Mouse (Mus musculus) 3T3-L1 (cell line): ENCODE results near the gene Bbx.

ENCODE experiments used
- DNase-seq: peaks from one replicate; pipeline ENCODE4 v3.0.0-alpha.2; 2015; ENCODE audit warnings: low read depth, low spot score

The Bbx gene

DNA sequence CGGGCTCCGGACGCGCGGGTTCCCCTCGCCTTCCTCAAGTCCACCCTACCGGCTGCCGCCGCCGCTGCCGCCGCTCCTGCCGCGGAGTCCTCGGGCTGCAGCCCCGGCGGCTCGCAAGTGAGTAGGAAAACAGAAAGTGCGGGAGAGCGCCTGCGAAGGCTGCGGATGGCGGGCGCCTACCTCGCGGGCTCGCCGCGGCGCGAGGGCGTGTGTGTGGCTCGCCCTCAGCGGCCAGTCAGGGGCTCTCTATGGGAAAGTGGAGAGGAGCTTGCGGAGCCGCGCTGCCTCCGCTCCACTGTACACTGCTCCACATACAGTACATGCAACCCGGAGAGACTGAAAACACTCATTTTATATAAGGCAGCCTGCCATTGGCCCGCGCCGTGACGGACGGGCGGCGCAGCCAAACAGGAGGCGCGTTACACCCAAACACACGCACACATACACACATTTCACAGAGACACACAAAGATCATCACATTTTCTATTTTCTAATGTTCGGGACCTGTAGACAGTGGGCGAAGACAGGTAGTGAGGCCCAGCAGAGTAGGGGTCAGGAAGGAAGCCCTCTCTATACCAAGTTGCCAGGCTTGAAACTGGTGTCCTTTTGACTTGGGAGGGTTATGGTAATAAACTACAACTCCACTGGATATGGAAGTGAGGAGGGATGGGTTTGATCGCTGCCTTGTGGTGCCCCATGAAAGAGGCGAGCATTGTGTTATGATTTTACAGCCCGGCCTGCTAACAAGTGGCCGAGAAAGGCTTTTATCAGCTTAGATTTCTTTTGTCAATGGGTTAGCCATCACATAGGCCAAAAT lies at the start of gene Bbx:
Gene Bbx, minus strand, starts transcription at position 329 of the 817 bp plus-strand sequence.
- DNase-seq: peak; percentile 96

DNA sequence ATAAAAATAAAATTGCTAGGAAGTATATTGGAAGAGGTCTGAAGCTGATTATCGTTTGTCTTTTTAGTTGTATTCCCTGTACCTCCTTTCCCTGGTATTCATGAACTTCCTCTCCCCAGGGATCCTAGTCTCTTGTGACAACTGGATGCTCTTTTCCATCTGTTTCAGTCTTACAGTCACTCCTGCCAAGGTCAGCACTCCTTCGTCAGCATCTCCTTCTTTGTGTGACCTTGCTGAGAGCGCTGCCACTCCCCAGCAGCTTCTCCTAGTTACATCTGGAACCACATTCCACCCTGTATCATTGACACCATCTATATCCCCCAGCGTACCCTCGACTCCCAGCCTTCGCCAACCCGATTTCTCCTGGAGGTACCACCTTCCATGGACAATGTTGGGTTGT lies 49.7 kb upstream of the Bbx start:
- DNase-seq: peak; percentile 59

DNA sequence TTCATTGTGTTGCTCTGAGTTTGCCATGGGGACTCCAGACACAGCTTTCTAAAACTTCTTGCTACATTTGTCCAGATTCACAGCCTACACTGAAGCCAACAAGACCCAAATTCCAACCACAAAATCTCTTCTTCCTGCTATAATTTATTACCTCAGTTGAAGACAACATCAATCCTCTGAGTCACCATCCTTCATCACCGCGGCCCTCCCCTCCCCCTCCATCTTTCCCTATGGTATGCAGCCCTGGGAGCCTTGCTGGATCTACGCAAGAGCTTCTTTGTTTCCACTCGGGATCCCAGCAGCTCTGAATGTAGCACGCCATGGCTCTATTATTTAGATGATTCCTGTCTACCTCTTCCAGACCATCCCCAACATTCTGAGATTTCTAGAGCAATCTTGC lies 49.2 kb upstream of the Bbx start:
- peak; percentile 97 for DNase-seq

DNA sequence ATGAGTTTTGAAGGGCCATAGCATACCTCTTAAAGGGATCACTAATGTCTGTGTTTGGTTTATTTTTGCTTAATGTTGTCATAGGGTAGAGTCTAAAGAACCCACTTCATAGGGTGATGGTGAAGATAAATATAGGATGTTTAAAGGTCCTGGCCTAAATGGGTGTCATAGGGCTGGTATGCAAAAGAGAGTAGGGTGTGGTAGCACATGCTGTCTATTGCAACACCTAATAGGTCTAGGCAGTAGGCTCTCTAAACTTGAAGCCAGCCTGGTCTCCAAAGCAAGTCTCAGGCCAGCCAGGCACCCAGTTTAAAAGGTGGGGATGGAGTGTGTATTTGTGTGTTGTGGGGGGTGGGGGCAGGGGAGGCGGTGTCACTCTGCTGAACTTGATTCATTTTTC lies 46.5 kb upstream of the Bbx start:
- DNase-seq: peak; percentile 41

DNA sequence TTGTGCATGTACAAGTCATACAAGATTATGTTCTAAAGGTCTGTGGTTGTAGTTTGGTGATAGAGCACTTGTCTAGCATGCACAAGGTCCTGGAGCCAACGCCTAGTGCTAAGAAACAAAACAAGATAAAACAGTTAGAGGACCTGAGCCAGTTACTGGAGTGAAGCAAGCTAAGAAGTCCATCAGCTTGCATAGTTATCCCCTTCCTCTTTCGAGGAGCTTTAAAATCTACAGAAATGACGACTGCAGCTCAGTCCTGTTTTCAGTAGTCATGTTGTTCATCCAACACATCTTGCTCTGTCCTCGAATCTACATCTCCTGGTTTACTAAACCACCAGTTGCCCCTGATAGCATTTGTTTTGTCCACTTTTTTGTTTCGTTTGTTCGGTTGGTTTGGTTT lies 45.4 kb upstream of the Bbx start:
- DNase-seq: no peak

DNA sequence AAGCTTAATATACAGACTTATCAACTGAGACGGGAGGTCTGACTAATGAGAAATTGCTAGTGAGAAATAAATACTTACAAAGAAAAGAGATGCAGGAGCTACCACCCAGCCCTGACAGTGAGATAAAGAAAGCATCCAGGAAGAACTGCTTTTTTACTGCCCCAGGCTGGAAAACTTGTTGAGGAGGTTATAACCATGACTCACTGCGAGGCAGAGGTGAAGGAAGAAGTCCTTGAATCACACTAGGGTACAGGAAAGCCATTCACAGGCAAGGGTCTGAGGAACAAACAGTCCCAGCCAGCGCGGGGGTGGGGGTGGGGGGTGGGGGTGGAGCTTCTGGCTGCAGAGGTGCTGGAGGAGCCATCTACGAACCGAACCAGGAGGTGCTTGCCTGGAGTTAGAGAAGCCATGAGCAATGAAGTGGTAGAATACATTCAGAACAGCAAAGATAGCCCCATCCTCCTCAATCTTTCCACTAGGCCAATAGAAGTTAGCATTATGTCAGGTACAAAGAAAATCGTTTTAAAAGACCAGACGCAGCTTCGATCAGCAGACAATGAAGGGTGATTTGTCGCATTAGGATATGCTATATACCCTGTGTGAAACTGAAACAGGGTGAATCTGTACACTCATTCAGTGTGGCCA lies 30.2 kb upstream of the Bbx start:
- DNase-seq: peak; percentile 76

DNA sequence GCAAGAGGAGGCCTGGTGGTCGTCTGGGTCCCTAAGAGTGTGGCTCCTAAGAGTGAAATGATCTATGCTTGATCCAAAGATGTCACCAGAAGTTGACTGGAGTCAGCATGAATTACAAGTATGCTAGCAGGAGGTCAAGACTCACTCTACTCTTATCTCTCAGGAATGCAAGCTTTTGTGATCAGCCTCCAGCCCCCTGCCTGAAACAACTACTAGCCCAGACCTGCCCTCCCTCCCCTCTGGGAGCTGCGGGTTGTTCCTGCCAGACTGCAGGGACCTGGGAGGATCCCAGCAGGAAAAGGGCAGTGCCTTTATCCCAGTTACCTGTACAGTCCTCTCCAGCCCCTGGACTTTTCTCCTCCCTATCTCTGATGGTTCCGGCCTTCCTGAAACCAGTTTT lies 27.0 kb upstream of the Bbx start:
- peak; percentile 14 for DNase-seq

DNA sequence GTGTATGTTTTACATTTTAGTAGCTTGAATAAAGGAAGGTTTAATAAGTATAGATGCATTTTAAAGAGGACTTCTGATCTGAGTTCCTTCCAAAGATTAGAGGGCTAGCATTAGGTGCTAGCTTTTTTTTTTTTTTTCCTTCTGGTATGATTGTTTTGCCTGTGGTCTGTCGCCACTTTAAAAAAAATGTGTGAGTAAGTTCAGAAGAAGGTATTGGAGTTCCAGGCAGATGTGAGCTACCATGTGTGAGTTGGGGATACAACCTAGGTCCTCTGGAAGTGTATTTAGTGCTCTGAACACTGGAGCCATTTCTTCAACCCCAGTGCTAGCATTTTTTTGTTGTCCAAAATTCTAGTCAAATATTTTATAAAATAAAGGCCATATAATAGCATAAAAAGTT lies 23.9 kb upstream of the Bbx start:
- peak; percentile 68 for DNase-seq

DNA sequence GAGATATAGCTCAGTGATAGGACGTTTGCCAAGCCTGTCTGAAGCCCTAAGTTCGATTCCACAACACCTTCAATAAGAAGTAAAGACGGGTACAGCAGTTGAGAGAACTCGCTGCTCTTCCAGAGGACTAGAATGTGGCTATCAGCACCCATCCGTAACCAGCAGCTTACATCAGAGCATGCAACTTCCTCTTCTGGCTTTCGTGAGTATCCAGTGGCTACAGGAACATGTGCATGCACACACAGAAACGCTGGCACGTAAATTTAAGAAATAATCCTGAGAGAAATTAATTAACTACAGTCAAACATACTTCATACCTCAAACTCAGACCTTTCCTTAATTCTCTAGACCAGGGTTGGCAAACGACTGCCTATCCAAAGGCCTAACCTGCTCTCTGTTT lies 16.9 kb upstream of the Bbx start:
- no peak for DNase-seq

DNA sequence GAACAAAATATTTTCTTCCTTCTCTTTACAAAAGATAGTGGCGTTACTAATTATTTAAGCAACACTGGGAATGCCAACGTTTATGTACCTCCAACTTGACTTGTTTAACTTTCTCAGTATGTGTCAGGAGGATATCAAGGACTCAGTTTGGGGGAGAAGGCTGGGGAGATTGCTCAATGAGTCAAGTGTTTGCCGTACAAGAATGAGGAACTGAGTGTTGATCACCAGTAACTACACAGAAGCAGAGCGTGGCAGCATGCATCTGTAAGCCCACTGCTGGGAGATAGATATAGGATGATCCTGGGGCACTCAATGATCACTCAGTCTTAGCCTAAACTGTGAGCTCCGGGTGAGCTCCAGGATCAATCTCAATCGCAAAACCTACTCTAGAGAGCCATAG lies 12.8 kb upstream of the Bbx start:
- no peak for DNase-seq

DNA sequence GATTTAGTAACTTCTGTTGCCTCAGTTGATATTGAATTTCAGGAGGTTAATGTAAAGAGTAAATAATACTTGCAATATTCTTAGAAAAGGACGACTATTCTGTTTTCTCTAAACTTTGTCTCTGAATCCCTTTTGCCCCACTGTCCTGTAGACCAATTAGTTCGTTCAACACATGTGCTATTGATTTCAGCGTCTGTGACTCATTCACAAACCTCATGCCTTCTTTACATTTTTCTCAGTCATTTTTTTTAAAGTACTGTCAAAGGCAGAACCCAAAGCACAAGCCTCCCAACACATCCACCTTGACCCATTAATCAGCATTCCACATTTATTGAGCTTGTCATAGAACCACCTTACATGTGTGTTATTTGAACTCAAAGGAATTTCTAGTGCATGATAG lies 6.6 kb upstream of the Bbx start:
- peak; percentile 74 for DNase-seq

DNA sequence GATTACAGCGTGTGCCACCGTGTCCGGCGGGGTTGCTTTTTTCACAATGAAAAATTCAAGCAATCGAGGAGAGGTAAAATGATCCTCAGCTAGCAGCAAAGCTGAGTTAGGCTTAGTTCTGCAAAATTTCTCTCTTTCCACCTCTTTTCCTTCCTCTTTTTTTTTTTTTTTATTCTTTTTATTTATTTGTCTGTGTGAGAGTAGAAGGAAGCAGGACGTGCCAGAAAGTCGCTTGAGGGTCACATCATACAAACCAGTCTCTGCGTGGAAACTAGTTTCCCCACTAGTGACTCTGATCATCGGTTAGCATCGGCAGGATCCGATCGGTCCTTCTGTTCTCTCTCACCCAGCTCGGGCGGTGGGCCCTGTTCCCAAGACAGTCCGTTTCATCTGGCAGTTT lies 5.6 kb upstream of the Bbx start:
- no peak for DNase-seq

DNA sequence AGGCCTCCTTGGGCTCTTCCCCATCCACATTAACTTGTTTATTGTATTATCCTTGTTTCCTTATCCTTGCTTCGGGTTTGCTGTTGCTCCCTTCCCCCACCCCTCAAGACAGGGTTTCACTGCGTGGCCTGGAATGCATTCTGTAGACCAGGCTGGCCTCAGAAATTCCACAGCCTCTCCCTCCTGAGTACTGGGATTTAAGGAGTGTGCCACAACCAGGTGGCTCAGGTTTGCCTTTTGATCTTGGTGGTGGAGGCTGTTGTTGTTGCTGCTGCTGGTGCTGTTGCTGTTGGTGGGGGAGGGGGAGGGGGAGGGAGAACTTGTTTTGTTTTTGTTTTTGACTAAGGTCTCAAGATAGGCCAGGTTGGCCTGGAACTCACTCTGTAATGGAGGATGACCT lies 5.1 kb upstream of the Bbx start:
- no peak for DNase-seq

DNA sequence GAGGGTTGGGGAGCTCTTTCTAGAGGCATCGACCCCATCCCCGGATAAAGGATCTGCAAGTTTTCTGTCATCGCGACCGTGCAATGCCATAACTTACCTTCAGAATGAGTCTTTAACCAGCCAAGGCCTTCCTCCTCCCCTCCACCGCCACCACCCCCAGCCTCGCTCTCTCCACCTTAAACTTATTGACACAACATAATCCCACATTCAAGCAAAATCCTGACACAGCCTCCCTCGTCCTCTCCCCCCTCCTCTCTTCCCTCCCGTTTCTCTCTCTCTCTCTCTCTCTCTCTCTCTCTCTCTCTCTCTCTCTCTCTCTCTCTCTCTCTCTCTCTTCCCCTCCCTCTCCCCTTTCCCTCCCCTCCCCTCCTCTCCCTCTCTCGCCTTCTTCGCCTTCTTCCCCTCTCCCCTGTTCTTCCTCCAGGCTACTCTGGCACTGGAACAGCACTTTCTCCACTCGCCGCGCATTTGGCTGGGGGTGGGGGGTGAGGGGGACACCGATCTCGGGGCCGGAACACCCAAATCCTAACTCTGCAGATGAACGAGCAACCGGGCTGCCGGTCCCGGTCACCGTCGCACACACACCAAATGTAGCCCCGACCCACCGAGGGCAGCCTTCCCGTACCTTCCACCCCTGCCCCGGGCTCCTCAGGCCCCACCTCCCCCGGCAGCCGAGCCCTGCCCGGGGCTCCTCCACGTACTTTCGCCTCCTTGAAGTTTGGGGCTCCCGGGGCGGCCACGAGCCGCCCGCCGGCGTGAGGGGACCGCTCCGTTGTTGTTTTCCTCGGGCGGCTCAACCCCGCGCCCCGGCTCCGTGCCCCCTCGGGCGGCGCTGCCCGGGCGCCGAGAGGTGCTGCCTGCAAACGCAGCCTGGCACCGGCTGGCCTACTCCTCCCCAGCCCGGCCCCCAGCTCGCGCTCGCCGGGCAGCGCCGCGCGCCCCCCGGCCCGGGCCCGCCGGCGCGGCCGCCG lies 894 bp downstream of the Bbx start:
- peak; percentile 69 for DNase-seq

DNA sequence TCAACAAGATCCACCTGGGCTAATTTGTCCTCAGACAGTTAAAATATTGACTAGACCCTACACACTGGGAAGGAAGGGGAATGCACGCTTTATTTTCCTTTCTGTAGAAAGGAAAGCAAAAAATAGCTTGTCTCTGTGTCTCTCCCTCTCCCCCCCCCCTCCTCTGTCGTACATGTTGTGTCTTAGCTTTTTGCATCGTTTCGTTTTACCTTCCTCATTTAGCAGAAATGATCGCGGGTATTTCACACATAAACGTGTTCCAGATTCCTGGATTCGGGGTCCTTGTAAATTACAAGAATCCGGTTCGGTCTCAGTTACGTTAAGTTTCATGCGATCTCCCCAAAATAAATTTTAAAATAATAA lies 1.7 kb downstream of the Bbx start:
- peak; percentile 69 for DNase-seq

DNA sequence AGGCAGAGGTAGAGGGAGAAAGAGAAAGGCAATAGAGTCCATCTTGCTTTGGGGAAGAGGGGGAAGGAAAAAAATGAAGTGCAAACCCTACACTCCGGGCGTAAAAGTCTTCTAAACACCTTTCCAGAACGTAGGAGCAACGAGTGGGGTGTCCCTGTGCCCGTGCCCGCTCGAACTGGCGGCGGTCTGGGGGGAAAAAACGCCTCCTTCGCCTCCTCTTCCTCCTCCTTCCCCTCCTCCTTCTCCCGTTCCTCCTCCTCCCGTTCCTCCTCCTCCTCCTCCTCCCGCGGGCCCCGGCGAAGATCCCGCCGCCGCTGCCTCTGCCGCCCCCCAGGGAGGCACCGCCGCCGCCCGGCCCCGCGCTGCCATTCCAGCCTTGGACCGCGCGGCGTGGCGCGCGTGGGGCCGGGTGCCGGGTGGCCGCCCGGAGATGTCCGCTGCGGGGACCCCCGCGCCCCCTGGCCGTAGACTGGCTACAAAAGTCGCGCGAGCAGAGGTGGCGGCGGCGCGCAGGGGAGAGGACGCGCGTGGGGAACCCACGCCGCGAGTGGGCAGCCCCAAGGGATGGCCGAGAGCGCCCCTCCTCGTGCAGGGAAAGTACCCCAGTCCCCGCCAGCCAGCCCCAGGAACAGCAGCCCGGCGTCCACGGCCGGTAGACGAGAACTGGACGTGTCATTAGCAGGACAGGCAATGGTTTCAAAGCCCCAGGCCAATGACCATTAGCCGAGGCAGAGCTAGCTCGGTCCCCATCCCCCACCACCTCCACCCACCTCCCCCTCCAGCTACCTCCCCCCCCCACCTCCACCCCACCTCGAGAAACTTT lies 2.3 kb downstream of the Bbx start:
- peak; percentile 72 for DNase-seq

DNA sequence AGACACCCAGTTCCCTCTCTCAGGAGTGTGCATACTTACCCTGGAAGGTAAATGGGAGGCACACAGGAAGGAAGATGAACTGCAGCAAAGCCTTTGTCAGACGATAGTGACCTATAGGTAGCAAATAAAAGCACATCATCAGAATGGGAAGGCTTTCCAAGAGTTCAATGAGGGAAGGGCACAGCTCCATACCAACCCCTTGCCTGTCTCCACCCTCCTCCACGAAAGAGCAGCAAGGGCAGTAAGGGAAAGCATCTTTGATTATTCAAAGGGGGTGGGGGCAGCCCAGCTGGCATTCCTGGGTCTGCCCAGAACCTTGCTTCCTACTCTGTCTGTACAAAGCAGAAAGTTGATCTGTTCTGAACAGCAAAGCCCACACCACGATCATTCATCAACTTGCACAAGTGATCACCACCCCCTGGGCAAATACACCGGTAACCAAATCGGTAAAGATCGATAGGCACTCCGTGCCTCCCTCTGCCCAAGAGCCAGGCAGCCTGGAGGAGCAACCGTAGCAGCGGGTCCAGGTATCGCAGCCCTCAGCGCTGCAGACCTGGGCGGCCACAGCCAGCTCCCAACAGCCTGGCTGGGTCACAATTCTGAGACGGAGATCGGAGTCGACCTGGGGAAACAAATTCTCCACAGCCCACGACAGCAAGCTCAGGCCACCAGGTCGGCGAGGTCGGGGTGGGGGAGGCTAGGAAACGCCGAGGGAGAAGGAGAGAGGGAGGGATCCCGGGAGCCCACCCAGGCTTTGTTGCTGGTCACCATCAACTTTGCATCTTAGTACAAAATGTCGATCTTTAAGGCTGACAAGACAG lies 3.1 kb downstream of the Bbx start:
- peak; percentile 42 for DNase-seq

DNA sequence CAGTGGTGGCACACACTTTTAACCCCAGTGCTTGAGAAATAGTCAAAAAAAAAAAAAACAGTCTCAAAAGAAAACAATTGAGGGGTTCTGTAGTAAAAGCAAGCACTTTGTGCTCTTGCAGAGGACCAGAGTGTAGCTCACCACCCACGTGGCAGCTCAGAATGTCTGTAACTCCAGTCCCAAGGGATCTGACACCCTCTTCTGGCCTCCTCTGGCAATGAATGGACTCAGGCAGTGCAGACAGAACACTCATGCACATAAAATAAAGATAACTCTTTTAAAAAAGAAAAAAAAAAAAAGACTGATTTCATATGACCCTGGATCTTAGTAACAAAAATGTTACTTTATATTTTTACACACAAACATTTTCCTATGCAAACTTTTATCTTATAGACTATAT lies 12.1 kb downstream of the Bbx start:
- DNase-seq: peak; percentile 62

DNA sequence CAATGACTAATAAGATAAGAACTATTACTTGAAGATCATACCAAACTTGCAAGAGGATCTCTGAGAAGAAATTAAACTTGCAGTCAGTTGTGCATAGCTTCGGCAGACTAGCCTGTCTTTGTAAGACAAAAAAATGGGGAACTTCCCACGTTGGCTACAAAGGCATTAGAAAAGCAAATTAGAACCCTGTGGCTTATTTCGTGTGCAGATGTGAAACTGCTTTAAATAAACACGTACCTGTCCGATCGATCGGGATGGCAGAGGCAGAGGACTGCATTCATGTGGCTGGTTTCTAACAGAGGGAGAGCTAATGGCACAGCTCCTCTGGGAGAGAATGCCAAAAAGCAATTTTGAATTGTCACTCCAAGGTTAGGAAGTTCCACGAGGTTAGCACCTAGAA lies 16.8 kb downstream of the Bbx start:
- no peak for DNase-seq

DNA sequence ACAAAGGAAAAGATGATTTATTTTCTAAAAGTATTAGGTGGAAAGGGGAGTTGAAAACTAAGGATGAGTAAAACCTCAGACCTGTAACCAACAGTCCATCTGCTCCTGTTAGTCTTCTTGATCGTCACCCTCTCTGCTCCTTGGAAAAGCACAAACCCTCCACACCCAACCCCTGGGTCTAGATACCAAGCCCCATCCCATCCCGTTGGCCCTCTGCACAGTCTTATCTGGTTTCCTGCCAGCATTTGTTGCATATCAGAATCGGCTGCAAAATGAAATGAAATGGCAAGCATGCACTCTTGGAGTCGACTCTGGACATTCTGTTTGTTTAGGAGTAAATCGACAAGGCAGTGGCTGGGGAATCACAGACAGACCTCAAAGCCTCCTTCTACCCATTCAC lies 29.3 kb downstream of the Bbx start:
- DNase-seq: no peak

DNA sequence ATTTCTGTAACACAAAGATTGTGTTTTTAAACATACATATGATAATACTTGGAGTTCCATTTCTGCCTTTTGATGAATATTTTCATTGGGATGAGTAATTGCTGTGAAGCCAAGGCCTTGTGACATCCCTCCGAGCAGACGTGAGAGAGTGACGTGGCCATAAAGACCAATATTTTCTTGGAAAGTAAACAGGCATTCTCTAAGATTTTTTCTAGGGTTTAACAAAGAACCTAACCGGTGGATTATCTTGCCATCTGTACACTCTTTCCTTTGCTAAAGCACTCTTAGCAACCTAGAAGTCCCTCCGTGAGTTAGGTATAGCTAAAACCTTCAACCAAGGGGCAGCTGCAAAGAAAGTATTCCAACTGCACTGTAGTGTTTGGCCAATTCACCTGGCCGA lies 32.4 kb downstream of the Bbx start:
- DNase-seq: no peak
